Mouse (Mus musculus): ENCODE measurements at regions not wholly inside any gene's neighbourhood (a gene's known extent, or its start where the extent isn't known, plus 50 kb on each side); places are given as distances from the start of the nearest gene placed in this dataset.

- TF ChIP-seq CTCF (IDR thresholded peaks at IDR 0.05; ENCODE audit: low read depth) (no peak), EP300 (optimal IDR thresholded peaks at IDR 0.05) (no peak)
These were observed 65.9 kb downstream of the Hes1 start for GRCm38 (mm10) chr16:30130113-30130471.

Data from stomach, postnatal 0 days (tissue).